Mouse (Mus musculus) megakaryocyte, embryonic 14.5 days (primary cell): ENCODE measurements around the gene Rnf24.

Source experiments
- FLI1 ChIP-seq: IDR thresholded peaks from 2 replicates; pipeline ENCODE4 v1.6.1; 2012; ENCODE audit warnings: low read length, inconsistent platforms, mixed read lengths
- GATA1 ChIP-seq: IDR thresholded peaks from 3 replicates; pipeline ENCODE4 v1.6.1; 2012; ENCODE audit warnings: mixed read lengths, low read length, inconsistent platforms, borderline replicate concordance

DNA sequence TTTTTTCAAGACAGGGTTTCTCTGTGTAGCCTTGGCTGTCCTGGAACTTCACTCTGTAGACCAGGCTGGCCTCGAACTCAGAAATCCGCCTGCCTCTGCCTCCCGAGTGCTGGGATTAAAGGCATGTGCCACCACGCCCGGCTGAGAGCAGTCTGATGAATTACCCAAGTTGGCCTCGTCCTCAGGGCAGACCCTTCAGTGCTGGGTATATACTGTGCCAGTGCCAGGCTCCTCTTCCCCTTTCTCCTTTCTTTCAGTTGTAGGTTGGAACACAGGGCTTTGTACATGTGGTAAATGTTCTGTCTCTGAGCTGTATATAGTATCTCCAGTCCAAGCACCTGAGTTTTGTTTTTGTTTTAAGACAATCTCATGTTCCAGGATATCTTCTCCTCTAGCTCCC is 88.7 kb downstream of the Rnf24 start:
- no peak for TF ChIP-seq FLI1
- TF ChIP-seq GATA1, result no peak
